Mouse (Mus musculus): ENCODE measurements at regions not wholly inside any gene's neighbourhood (a gene's known extent, or its start where the extent isn't known, plus 50 kb on each side); places are given as distances from the start of the nearest gene placed in this dataset.
A peak's percentile ranks its signal among the peaks of the same experiment; 100 is the strongest.

- no peak for DNase-seq
These were observed 177.7 kb downstream of the Snx10 start for GRCm38 (mm10) chr6:51701253-51702020.

DNA sequence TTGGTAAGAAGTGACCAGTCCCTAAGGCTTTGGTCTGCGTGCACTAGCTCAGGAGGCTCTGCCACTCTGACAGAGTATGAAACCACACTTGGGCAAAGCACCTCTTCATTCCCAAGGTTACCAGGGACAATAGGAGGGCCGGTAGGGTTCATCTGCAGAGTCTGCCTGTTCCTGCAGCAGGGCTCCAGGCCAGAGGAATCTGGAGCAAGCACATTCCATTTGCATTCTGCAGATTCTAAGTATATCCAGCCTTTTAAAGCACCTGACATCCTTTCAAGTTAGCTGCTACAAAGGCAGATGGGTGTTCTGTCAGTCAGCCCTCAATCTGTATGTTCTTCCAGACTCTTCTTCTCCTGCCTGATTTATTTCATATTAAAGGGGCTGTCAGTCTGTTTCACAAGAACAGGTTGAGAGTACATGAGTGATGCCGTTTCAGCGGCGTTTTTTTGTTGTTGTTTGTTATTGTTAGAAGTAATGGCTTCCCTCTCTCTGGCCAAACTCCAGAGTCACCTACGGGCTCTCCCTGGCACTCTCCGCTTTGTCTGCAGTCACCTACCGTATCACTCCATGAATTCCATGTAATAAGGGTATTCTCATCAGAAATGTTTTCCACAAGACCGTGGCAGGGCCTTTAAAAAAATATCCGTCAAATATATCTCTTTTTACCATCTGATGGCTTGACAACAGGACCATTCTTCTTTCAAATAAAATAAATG lies 178.9 kb downstream of the Snx10 start:
- DNase-seq, result peak; percentile 31

DNA sequence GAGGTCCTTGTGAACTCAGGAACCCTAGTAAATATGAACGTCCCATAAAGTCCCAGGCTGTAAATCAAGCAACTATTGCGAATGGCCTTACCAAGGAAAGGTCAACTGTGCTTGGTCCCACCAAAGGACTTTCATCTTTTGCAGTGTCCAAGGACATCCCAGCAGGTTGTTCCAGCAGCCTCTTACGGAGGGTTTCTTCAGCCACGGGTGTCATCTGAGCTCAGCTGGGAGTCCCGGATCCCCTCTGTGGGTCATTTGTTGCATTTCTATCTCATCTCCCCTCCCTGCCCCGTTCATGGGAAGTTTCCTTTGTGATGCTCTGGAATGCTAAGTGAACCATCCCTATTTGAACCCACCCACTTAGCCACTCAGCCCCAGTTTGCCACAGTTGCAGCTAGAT lies 184.3 kb downstream of the Snx10 start:
- no peak for DNase-seq

GRCm38 (mm10) chr6:51708668-51709339 lies 185.1 kb downstream of the Snx10 start:
- DNase-seq, result no peak

DNA sequence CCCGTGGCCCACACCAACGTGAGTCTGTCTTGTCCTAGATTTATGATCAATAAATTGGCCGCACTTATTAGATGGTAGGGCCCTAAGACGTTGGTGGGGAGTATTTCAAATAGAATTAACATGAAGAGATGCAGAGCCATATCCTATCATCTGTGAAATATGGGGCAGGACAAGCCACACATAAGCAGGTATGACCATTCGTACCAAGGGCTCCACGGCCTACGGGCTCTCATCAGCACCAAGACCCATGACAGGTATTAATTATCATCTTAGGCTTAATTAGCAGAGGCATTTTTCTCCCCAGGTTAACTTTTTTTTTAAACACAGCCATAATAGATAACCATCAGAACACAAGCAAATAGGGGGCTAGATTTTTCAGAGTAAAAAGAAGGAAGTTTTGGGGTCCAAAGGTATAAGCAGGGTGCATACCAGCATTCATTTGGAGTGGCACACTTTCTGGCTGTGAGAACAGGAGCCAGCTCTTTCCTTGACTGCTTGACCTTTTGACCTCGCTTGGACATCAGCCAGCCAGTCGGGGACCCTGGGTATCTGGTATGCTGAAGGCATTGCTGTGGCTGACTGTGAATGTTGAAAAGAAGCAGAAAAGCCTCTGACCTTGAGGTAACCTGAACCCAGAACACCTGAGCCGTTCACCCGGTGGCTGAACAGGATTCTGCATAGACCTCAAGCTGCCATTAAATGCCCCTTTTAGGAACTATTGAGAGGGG lies 185.8 kb downstream of the Snx10 start:
- DNase-seq, result peak; percentile 80

GRCm38 (mm10) chr6:51710153-51710552 lies 186.5 kb downstream of the Snx10 start:
- DNase-seq, result peak; percentile 28

DNA sequence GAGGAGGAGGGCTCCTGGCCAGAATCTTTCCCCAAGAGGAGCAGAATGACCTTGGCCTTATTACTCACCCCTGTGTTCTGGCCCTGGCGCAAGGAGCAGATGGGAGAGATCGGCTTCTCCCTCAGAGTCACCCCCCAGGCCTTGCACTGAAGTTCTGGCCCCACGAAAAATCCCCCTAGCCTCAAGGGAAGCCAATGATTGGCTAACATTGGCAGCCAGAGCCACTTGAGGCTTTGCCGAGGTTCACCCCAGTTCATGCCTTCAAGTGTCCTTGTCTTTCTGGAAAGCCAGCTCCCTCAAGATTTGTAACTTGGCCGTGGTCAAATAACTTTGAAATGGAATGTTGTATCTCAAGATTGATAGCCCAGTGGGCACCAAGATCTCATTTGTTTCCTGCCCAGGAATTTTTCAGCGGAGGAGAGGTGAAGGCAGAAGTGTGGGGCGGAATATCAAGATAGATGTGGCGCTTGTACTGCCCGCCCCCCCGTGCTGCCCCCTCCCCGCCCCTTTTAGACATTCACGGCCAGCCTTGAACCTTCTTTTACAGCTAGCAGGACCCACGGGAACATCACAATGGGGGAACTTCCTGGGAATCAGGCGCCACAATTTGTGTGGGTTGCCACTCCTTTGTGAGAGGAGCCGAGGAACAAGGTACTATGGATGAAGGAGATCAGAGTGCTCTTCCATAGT lies 187.4 kb downstream of the Snx10 start:
- DNase-seq, result peak; percentile 24

DNA sequence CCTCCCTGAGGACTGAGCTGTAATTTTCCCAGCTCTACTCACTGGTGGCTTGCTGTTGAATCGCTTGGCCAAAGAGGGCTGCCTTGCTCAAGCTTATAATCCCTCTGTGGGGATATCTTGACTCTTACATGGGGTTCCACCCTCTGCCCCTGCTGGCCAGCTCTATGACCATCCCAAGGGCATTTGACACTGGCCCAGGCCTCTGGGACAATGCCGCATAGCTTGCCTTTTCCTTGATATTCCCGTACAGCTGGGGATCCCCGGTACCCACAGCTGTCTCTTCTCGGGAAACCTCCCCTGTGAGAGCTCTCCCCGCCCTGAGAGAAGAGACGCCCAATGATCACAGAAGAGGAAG lies 187.9 kb downstream of the Snx10 start:
- DNase-seq, result no peak

- no peak for DNase-seq
These were observed 191.6 kb downstream of the Snx10 start for GRCm38 (mm10) chr6:51715158-51715840.

DNA sequence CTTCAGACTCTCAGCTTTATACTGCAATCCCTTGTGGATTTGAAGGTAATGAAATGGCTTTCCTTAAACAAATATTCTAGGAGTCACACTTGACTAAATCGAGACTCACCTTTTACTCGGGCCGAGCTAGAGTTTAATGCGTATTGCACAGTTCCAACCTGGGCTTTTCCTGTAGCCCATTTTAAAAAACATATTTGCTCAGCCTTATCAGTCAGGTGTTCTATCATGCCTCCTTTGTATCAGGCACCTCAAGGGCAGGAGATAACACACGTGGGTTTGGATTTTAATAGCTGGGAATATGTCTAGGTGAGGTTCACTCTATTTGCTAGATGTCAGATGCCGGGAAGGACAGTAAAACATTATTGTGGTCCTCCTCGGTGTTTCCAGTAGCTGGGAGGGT lies 193.7 kb downstream of the Snx10 start:
- no peak for DNase-seq

- DNase-seq, result peak; percentile 56
These were observed 197.0 kb downstream of the Snx10 start for GRCm38 (mm10) chr6:51720705-51721104.

DNA sequence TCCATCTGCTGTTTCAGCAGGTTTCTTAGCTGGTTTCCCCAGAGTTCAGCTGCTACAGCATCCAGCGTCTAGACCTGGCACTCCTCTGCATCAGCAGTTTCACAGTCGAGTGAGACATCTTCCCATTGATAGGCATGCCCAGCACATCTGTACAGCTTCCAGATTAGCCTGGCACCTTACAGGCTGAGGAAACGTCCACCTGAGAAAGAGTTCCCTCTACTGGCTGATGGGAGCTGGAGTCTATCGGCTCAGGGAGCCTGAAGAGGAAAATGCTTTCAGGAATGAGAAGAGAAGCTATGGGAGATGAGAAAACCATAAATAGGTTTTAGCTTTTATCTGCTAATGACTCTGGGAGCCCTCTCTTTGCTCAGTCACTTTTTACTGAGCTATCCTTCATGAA lies 199.4 kb downstream of the Snx10 start:
- peak; percentile 38 for DNase-seq

DNA sequence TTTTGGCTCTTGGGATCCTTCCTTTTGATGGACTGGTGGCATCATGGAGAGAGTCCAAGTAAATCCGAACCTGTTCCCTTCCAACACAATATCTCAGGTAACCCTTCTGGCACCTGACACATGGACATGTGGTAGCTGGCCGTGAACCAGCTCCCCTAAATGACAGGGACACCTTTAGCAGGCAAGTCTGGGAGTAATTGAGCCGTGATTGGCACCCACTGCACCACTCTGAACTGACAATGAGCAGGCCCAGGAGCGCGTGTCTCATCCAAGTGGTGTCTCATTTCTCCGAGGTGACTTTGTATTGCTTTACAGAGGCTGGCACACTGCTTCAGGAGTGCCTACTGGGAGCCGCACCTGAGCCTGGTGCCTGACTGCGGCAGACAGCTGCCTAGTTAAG lies 203.5 kb downstream of the Snx10 start:
- no peak for DNase-seq

DNA sequence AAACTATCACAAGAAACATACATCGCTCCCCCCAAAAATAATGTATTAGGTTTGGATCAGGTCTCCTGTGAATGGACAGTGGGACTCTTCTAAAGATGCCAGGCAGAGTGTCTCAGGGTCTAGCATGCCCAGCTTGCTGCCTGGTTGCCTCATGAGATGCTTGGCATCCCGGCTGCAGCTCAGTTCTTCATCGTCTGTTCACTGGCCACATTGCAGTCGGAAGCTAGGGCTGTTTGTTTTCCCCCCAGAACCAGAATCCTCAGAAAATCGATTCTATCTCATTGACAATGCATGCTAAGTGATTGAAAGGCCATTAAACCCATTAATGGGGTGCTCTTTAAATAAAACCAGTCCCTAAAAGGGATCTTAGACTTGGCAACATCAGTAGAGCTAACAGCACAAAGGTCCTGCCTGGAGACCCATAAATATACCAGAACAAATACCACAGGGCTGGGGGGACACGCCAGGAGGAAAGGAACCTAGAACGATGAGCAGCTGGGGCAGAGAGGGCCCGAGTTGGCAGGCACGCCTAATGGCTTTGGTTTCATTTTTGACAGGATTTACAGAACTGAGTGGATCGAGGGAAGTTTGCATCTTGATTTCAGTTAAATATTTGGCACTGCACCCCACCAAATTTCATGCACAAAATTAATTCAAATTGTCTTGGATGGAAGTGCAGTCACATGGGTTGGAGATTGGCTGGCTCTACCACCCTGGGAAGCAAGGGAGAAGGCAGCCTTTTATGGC lies 205.3 kb downstream of the Snx10 start:
- DNase-seq, result no peak

DNA sequence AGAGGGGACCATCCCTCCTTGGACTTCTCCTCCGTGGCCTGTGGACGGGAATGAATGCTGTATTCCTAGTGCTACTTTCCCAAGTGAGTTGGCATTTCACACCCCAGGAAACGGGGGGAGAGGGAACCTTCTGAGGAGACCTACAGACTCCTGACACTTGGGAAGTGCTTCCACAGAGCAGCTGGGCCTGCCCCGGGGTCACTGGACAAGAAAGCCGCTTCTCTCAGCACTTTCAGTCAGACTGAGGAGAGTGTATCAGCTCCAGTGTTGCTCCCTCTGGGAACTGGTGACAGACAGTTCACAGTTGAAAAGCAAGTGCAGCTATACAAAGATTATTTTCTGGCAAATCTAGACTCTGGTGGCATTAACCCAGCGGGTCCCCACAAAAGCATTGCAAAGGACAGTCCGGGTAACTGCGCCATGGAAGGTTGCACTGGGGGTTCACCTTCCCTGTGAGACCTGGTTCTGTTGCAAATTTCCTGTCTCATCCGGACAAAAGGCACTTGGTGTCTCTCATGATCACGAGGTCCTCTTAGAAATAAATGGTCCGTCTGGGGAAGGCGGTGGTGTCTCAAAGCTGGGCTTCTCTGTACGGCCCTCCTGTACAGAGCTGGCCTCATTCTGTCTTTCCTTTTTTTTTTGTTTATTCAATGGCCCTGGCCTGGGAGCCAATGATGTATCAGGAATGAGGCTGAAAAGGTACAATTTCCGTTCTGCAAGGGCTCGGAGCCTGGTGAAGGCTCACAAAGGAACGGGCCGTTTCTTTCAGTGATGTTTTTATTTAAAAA lies 207.1 kb downstream of the Snx10 start:
- DNase-seq, result no peak

DNA sequence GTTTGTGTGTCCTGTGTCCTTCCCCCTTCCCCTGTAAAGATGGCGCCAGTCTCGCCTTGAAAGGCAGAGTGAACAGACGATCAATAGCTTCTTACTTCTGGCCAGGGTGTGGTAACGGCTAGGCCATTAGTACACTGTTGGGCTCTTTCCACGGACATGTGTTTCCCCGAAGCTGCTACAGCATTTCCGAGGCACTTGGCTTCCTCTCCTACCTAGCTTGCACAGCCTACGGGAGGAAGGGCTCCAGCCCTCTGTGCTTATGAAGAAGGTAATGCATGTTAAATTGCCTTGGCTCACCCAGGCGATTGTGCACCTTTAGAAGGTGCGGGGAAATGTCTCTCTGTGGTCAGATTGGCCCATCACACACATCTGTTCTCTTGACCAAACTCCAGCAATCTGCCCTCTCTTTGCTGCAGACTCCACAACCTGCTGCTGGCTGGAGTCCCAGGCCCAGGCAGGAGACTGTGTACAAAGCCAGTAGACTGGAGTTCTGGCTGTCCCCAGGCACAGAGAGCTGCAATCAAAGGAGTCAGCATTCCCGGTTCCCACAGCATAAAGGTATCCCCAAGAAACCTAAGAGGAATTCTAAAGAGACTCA lies 208.7 kb downstream of the Snx10 start:
- peak; percentile 32 for DNase-seq

- no peak for DNase-seq
These were observed 212.3 kb downstream of the Snx10 start for GRCm38 (mm10) chr6:51736051-51736450.

DNA sequence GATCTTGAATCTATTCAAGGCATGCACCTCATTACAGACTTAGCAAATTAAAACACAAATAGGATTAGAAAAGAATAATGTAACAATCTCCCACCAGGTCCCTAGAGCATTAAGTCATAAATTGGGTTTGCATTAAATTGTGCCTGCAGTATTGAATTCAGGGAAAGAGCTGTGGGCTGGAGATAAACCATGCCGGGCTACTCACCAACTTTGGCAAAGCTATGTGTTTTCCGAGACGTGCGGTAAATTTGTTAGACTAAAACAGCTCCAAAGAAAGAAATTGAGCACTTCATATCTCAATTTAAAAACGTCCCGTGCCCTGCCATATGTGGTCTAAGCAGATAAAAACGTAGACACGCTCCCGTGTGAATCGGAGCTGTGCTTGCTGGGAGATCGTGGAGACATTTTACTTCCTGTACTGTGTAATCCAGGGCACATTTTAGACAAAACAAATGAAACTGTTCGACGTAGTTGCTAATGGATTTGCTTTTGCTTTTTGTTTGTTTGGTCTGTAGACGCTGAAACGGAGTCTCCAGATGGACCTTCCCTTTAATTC lies 219.5 kb downstream of the Snx10 start:
- no peak for DNase-seq

DNA sequence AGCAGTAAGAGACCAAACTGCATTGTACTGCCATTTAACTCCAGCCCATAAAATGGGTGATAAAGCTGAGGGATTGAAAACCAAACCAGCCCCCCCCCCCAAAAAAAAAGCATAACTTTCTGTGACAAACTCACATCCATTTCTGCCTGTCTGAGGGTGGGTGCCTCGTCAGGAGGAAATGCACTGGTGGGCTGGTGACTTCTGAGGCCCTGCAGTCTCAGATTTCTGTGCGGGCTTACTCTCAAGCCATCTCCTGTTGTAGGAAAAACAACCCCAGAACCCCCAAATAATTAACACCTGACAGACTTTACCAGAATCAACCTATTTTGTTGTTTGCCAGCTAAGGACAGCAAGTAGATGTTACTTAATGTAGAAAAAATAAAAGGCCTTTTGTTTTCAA lies 220.9 kb downstream of the Snx10 start:
- no peak for DNase-seq

DNA sequence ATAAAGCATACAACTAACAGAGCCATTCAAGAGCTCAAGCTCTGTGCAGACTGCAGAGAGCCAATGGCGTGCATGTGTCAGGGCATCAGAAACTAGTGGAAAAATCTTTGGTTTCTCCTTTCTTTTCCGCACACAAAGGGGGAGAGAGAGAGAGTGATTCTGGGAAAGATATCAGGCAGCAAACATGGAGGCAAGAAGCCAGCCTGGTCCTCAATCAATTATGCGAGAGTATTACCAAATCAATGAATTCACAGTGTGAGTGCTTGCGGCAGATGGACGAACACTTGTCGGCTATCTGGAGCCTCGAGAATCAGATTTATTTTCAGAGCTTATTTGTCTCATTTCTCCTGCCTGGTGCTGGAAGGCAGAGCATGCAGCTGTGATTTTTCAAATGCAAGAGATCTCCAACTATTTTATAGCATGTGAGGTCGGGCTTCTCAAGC lies 230.6 kb downstream of the Snx10 start:
- DNase-seq, result no peak

Data from kidney, postnatal 10 days (tissue).